Mouse (Mus musculus): ENCODE measurements around the gene Ankra2. TPM values are rescaled to one million over a fixed set of nuclear protein-coding genes. Genes with fewer than 3 reads are reported as not detected.

Gene Ankra2
- polyA plus RNA-seq (2012; ENCODE audit: low replicate concordance), result 44.3 and 63.6 TPM in 2 replicates

DNA sequence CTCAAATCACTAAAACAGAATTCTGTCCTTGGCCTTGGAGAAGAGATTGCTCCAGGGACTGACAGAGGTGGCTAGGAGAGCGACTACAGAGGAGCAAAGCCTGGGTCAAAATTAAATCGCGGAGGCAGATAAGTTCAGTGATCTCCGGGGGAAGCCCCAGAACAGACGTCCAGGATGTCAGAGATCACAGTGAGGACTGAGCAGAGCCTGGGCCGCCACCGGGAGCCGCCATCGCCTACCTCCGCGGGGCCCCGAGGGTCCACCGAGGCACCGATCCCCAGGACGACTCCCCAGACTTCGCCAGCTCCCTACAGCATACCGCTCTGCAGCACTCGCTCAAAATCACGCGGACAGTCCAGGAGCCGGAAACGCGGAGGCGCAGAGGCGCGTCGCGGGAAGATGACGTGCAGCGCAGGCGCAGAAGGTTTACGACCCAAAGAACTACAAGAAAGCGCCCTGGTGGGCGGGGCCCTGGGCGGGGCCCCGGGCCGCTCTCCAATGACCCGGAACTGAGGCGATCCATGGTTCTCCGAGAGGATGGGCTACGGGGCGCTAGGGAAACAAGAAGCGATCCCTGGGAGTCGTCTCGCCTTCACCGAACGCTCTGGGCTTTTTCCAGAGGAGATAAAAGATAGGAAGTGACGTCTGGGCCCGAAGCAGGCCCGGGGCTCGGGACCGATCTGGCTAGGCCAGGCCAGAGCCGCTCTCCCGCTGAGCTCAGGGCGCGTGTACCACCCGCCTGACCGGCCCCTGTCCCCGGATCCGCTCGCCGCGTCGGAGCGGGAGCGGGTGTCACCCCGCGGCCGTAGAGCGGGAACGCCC is at the start of gene Ankra2, which contains the start of gene Utp15:
Gene Ankra2 (plus strand): TSS at position 439 of the 822 bp plus-strand sequence.
Gene Utp15 (minus strand): TSS at position 406 of the 822 bp plus-strand sequence.

DNA sequence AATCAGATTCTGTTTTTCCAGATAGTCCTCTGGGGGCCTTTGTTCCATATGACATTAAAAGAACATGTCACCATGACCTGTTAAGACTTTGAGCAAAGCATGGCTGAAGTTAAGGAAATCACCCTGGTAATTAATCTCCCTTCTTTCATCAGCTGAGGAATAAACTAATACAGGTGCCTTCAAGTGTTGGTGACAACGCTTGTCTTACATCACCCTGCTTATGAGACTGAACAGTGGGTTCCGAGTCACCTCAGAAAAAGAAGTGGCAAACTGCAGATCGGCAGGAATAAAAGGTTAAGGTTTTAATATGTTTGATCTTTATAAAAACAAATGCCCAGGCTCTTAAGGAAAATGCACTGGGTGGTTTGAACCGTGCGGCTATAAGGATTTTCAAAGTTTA is 16.8 kb downstream of the Ankra2 start, which contains the start of gene Gm21976:
Gene Gm21976 (plus strand): TSS at position 202 of the 400 bp plus-strand sequence.

DNA sequence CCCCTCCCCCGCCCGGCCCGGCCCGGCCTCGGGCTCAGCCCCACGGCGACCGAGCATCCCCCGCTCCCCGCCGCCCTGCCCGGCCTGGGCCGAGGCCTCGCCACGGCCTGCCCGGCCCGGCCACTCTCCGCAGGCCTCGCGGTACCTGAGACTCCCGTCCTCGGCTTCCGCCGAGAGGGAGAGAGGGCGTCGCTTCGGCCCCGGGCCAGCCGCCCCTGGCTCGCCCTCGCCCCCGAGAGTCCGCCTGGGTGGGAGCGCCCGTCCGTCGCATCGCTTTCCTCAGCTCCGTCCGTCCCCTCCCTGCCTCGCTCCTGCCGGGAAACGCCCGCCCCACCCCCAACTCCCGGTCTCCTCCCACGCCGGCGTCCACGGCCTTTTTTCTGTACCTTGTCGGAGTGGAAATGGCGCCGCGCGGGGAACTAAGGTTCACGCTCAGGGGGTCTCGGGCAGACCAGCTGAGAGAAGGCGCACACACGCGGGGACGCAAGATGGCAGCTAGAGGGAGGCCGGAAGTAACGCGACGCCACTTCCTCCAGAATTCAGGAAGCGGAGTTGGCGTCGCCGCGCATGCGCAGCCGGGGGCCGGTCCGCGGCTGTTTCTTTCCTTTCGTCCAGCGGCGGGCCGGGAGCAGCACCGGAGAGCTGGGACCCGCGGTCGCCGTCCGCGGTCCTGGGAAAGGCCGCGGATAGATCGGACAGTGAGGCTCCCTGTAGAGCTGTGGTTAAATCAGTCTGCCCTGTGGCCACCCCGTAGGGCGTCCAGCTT is 53.8 kb downstream of the Ankra2 start, which contains the start of gene Btf3:
Gene Btf3 (minus strand): TSS at position 527 of the 766 bp plus-strand sequence.

Other genes starting within 250 kb of the Ankra2 start
- 0.08 TPM in 2 replicates for gene Arhgef28, start 56.6 kb upstream of the Ankra2 start, polyA plus RNA-seq (2012; ENCODE audit: low replicate concordance)
- 6.2 and 8.6 TPM in 2 replicates for gene Utp15, start within 50 bp of the Ankra2 start, polyA plus RNA-seq (2012; ENCODE audit: low replicate concordance)
- gene Gm21976, start 16.8 kb downstream of the Ankra2 start, polyA plus RNA-seq (2012; ENCODE audit: low replicate concordance), result not detected in 2 replicates
- gene Btf3, start 53.9 kb downstream of the Ankra2 start, polyA plus RNA-seq (2012; ENCODE audit: low replicate concordance), result 46.1 and 53.1 TPM in 2 replicates
- gene Foxd1, start 91.2 kb downstream of the Ankra2 start, polyA plus RNA-seq (2012; ENCODE audit: low replicate concordance), result not detected in 2 replicates
- gene Gm10320, start 228.9 kb downstream of the Ankra2 start, polyA plus RNA-seq (2012; ENCODE audit: low replicate concordance), result 0.96 and 1.1 TPM in 2 replicates